Mouse (Mus musculus) cortical plate, adult 2 months (tissue): ENCODE measurements around the gene Slc22a5.

Experiments used
- CTCF ChIP-seq: fragments of 200-500 bp; IDR thresholded peaks from 2 replicates; pipeline ENCODE4 v1.5.1; 2011; ENCODE audit warnings: mild to moderate bottlenecking, control low read depth, low read length; ENCODE audit not compliant: insufficient read depth; ENCODE audit errors: extremely low read depth
- POLR2A ChIP-seq: fragments of 200-500 bp; IDR thresholded peaks from 2 replicates; pipeline ENCODE4 v1.6.1; 2011; ENCODE audit warnings: mild to moderate bottlenecking, low read length, control low read depth; ENCODE audit not compliant: insufficient read depth; ENCODE audit errors: extremely low read depth

GRCm38 (mm10) chr11:53893451-53893850 is 2.0 kb upstream of the Slc22a5 start:
- TF ChIP-seq CTCF (no peak), POLR2A (no peak)
